Mouse (Mus musculus) testis, adult 2 months (tissue): ENCODE measurements around the gene Ctla4. TPM values are rescaled to one million over a fixed set of nuclear protein-coding genes. Genes with fewer than 3 reads are reported as not detected.

ENCODE experiments used
- H3K27ac ChIP-seq: fragments of 200-500 bp; 2 replicates; pipeline ENCODE4 v1.5.1; 2012; ENCODE audit warnings: low read depth, low read length; ENCODE audit not compliant: control insufficient read depth, insufficient read depth
- H3K27me3 ChIP-seq: fragments of 200-500 bp; 2 replicates; pipeline ENCODE4 v1.6.1; 2012; ENCODE audit warnings: mild to moderate bottlenecking, low read length, moderate library complexity; ENCODE audit not compliant: control insufficient read depth, insufficient read depth
- H3K36me3 ChIP-seq: fragments of 200-500 bp; 2 replicates; pipeline ENCODE4 v1.6.1; 2012; ENCODE audit warnings: mild to moderate bottlenecking, low read length; ENCODE audit not compliant: control insufficient read depth, insufficient read depth
- H3K4me1 ChIP-seq: fragments of 200-500 bp; 2 replicates; pipeline ENCODE4 v1.6.1; 2012; ENCODE audit warnings: low read length; ENCODE audit not compliant: control insufficient read depth, insufficient read depth
- H3K4me3 ChIP-seq: fragments of 200-500 bp; 2 replicates; pipeline ENCODE4 v1.5.1; 2012; ENCODE audit warnings: low read depth, mild to moderate bottlenecking, low read length, moderate library complexity, mixed read lengths; ENCODE audit not compliant: control insufficient read depth
- CTCF ChIP-seq: fragments of 200-500 bp; IDR thresholded peaks from 2 replicates; pipeline ENCODE4 v1.5.1; 2012; ENCODE audit warnings: low read depth, mild to moderate bottlenecking, inconsistent platforms, low read length, moderate library complexity; ENCODE audit not compliant: control insufficient read depth, insufficient read depth, insufficient replicate concordance
- POLR2A ChIP-seq: fragments of 200-500 bp; IDR thresholded peaks from 2 replicates; pipeline ENCODE4 v1.6.1; 2012; ENCODE audit warnings: low read depth, mild to moderate bottlenecking, inconsistent platforms, low read length, moderate library complexity; ENCODE audit not compliant: control insufficient read depth
- polyA plus RNA-seq: library from polyadenylated mRNA; depleted of rRNA; stranded (reverse); fragments of >200 nt; gene quantifications from 2 replicates; pipeline ENCODE4 v1.2.3, GENCODE M21; 2012

Gene Ctla4
- polyA plus RNA-seq, 1 experiment, result not detected

DNA sequence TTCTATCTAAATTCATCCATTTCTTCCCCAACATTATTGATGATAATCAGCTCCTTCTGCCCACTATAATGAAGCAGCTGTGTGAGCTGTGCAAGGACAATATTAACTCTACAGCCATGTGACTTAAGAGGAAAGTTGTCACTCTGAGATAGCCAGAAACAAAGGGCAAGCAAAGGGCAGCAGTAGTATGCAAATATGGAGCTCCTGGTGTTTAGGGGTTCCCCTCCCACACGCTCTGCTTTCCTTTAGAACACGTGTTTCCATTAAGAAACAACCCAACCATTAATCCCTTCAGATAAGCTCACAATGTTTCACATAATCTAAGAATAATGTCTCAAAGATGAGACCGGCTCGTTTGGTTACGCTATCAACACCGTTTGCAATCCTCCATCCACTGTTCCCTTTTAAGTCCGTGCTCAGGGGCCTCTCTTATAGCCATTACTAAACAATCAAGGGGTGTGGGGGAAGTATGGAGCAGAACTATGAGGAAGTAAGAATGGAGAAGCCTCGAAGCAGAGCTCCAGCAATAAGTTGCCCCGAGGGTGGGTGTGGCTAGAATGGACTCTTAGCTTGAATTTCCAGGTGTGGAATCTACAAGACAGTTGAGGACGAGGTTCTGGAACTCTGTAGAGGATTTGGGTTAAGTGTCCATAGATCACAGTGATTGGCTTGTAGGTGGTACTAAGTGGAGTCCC is 34.6 kb upstream of the Ctla4 start:
- no peak for TF ChIP-seq CTCF
- no peak for TF ChIP-seq POLR2A
- H3K27ac ChIP-seq, result no peak overlapping the region
- peaks cover 7% of the 10 kb centered on the region for H3K4me1 ChIP-seq
- no peaks in the 10 kb centered on the region for H3K36me3 ChIP-seq
- H3K27me3 ChIP-seq, result no peaks in the 10 kb centered on the region
- H3K4me3 ChIP-seq, result no peak overlapping the region

DNA sequence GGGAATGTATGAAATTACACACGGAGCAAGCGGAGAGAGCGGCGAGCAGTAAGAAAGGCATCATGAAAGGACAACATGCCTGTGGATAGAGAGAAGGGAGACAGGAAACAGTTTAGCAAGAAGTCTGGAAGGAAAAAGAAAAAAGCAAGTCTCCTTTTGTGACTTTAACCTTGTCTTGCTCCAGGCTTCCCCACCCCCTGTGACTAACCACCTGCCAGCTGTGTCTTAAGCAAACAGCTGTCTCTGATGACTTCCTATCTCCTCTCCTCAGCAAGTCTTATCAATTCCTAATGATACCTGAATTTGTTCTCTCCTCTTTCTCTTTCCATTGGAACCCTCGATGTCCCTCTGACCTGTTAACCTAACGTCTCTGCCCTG is 34.0 kb upstream of the Ctla4 start:
- H3K4me3 ChIP-seq, result no peak overlapping the region
- no peaks in the 10 kb centered on the region for H3K27me3 ChIP-seq
- no peaks in the 10 kb centered on the region for H3K36me3 ChIP-seq
- peaks cover 7% of the 10 kb centered on the region for H3K4me1 ChIP-seq
- no peak overlapping the region for H3K27ac ChIP-seq
- TF ChIP-seq CTCF (no peak), POLR2A (no peak)

DNA sequence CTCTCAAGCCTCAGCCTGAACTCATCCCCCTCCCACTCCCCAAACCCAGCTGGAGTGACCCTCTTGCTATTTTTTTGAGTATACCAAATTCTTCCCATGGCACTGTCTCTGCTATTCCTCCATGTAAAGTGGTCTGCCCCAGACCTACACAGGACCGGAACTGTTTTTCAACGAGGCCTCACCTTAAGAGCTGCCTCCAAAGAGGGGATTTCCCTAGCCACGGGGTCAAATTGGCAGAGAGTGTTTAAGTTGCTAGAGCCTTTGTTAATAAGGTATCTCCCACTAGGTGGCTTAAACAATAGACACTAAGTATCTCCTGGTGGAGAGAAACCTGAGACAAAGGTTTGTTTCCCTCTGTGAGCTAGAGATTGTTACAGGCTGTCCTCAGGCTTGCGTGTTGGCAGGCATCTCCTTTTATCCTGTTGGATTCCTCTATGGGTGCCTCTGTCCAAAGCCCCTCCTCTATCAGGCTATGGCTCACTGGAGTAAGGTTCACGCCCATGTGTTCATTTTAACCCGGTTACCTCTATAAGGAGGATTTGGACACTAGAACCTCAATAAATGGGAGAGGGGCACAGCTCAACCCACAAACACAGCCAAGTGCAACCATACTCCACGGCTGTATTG is 33.4 kb upstream of the Ctla4 start:
- TF ChIP-seq POLR2A (no peak), CTCF (no peak)
- H3K27me3 ChIP-seq, result no peaks in the 10 kb centered on the region
- H3K27ac ChIP-seq, result no peak overlapping the region
- H3K4me3 ChIP-seq, result no peak overlapping the region
- H3K4me1 ChIP-seq, result peaks cover 7% of the 10 kb centered on the region
- no peaks in the 10 kb centered on the region for H3K36me3 ChIP-seq

DNA sequence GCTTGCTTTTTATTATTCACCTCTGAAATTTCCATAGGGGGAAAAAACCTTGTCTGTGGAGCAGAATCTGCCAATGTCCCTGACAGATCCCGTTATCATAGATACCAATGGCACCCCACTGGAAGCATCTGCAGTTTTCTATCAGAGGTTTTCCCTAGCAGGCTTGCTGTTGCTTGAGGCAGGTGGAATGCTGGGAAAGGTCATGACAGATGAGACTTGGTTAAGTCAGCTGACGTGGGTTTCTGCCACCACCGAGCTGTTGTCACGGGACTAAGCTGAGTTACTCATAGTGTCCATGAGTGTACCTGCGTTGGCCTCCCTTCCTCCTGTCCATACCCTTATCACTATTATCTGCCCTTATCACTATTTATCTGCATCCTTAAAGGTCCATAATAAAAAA is 32.8 kb upstream of the Ctla4 start:
- TF ChIP-seq CTCF (no peak), POLR2A (no peak)
- H3K4me1 ChIP-seq, result peaks cover 7% of the 10 kb centered on the region
- H3K27me3 ChIP-seq, result no peaks in the 10 kb centered on the region
- no peak overlapping the region for H3K4me3 ChIP-seq
- no peak overlapping the region for H3K27ac ChIP-seq
- no peaks in the 10 kb centered on the region for H3K36me3 ChIP-seq

DNA sequence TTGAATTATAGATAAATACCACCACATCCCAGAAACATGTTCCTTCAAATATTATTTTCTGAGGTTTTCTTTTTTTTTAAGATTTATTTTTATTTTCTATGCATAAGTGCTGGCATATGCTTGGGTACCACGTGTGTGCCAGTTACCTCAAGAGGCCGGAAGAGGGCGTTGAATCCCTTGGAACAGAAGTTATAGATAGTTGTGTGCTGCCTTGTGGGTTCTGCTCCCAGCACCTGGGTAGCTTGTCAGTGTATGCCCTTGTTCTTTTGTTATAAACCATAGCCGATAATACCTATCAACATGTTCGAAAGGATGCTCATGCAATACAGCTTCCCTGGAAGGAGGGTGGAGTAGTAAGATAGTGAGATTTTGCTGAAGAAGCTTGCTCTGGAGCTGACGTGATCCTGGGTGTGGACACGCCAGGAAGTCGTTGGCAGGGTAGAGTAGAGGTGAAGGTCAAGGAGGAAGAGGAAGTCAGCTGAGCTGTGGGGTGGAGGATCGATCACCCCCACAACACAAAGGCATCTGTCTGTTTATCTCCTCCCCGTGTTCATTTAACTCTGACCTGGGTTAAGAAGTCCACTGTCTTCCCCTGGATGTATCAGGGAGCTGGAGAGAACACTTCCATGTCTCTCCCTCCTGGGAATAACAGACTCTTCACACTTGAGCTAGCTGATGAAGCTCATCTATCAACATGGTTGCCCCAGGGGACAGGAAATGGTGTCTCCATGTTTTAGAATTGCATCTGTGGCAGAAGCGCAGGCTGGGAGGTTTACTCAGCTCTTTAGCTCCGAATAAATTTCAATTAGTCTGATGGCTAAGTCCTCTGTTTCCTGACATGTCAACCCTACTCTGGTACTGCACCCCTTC is 29.2 kb upstream of the Ctla4 start:
- H3K4me3 ChIP-seq, result no peak overlapping the region
- H3K36me3 ChIP-seq, result no peaks in the 10 kb centered on the region
- peaks cover 5% of the 10 kb centered on the region for H3K4me1 ChIP-seq
- TF ChIP-seq POLR2A (no peak), CTCF (no peak)
- no peaks in the 10 kb centered on the region for H3K27me3 ChIP-seq
- H3K27ac ChIP-seq, result no peak overlapping the region

DNA sequence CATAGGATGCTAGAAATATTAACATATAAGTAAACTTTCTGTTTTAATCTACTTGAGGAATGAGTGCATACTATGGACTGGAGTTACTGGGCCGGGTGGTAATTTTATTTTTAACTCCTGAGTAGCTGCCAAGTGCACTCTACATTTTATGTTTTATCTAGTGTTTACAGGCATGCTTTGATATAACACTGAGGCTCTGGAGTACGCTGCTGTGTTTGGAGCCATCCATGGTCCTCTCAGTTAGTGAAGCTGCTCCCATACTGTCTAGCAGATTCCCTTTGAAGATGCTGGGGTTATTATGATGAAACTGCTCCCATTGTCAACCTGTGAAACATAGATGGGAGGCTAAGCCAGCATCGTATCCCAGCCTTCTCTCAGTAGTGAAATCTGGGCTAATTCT is 27.6 kb upstream of the Ctla4 start:
- Histone ChIP-seq H3K4me3 (no peak overlapping the region), H3K4me1 (no peaks in the 10 kb centered on the region; the same call in none of the 2 replicates), H3K27ac (no peak overlapping the region), H3K27me3 (no peaks in the 10 kb centered on the region), H3K36me3 (no peaks in the 10 kb centered on the region)
- TF ChIP-seq POLR2A, result no peak
- TF ChIP-seq CTCF, result no peak

DNA sequence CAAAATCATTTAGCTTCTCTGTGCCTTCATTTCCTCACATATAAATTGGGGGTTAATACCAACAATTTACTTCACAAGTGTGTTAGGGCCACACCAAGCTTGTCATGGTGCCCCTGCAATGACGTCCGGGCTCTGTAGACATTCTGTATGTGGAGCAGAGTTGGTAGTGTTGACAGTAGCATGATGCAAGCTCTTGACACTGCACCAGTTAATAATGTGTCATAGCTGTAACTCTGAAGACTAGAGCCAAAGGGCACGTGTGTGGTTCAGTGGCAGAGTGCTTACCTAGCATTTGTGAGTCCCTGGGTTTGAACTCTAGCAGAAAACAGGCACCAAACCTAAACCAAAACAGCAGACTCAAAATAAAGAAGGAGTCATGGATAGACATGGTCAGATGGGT is 27.0 kb upstream of the Ctla4 start:
- Histone ChIP-seq H3K4me3 (no peak overlapping the region), H3K27me3 (no peaks in the 10 kb centered on the region), H3K4me1 (no peaks in the 10 kb centered on the region; the same call in none of the 2 replicates), H3K27ac (no peak overlapping the region), H3K36me3 (no peaks in the 10 kb centered on the region)
- no peak for TF ChIP-seq POLR2A
- no peak for TF ChIP-seq CTCF
